Mouse (Mus musculus): Measurements from ENCODE around the gene Ap3b1.

Gene Ap3b1

GRCm38 (mm10) chr13:94375526-94376390 lies 17.0 kb downstream of the Ap3b1 start:
- DNase-seq (ENCODE audit: low read depth, low spot score) = no peak

- DNase-seq (ENCODE audit: low read depth, low spot score) = no peak
Measured at GRCm38 (mm10) chr13:94379006-94379405, 20.2 kb downstream of the Ap3b1 start.

GRCm38 (mm10) chr13:94381427-94381826 lies 22.7 kb downstream of the Ap3b1 start:
- no peak for DNase-seq (ENCODE audit: low read depth, low spot score)

- DNase-seq (ENCODE audit: low read depth, low spot score) = peak; percentile 62
Measured at GRCm38 (mm10) chr13:94381829-94382675, 23.3 kb downstream of the Ap3b1 start.

GRCm38 (mm10) chr13:94384931-94385570 lies 26.3 kb downstream of the Ap3b1 start:
- DNase-seq (ENCODE audit: low read depth, low spot score) = no peak

GRCm38 (mm10) chr13:94388566-94388965 lies 29.8 kb downstream of the Ap3b1 start:
- no peak for DNase-seq (ENCODE audit: low read depth, low spot score)

GRCm38 (mm10) chr13:94389541-94389940 lies 30.8 kb downstream of the Ap3b1 start:
- no peak for DNase-seq (ENCODE audit: low read depth, low spot score)

GRCm38 (mm10) chr13:94392282-94392681 lies 33.5 kb downstream of the Ap3b1 start:
- DNase-seq (ENCODE audit: low read depth, low spot score) = no peak

GRCm38 (mm10) chr13:94394486-94394885 lies 35.7 kb downstream of the Ap3b1 start:
- peak; percentile 37 for DNase-seq (ENCODE audit: low read depth, low spot score)

- DNase-seq (ENCODE audit: low read depth, low spot score) = no peak
Measured at GRCm38 (mm10) chr13:94395763-94396162, 37.0 kb downstream of the Ap3b1 start.

GRCm38 (mm10) chr13:94396392-94396920 lies 37.7 kb downstream of the Ap3b1 start:
- DNase-seq (ENCODE audit: low read depth, low spot score) = no peak

- DNase-seq (ENCODE audit: low read depth, low spot score) = peak; percentile 20
Measured at GRCm38 (mm10) chr13:94398568-94399374, 40.0 kb downstream of the Ap3b1 start.

GRCm38 (mm10) chr13:94400465-94400864 lies 41.7 kb downstream of the Ap3b1 start:
- no peak for DNase-seq (ENCODE audit: low read depth, low spot score)

GRCm38 (mm10) chr13:94423600-94423999 lies 64.8 kb downstream of the Ap3b1 start:
- DNase-seq (ENCODE audit: low read depth, low spot score) = no peak

GRCm38 (mm10) chr13:94429567-94429966 lies 70.8 kb downstream of the Ap3b1 start:
- no peak for DNase-seq (ENCODE audit: low read depth, low spot score)

- peak; percentile 43 for DNase-seq (ENCODE audit: low read depth, low spot score)
Measured at GRCm38 (mm10) chr13:94439386-94439785, 80.6 kb downstream of the Ap3b1 start.

GRCm38 (mm10) chr13:94441199-94441598 lies 82.4 kb downstream of the Ap3b1 start:
- no peak for DNase-seq (ENCODE audit: low read depth, low spot score)

- no peak for DNase-seq (ENCODE audit: low read depth, low spot score)
Measured at GRCm38 (mm10) chr13:94443411-94443810, 84.7 kb downstream of the Ap3b1 start.

- DNase-seq (ENCODE audit: low read depth, low spot score) = no peak
Measured at GRCm38 (mm10) chr13:94445103-94445502, 86.3 kb downstream of the Ap3b1 start.

GRCm38 (mm10) chr13:94447003-94447402 lies 88.2 kb downstream of the Ap3b1 start:
- no peak for DNase-seq (ENCODE audit: low read depth, low spot score)

- DNase-seq (ENCODE audit: low read depth, low spot score) = no peak
Measured at GRCm38 (mm10) chr13:94449593-94449992, 90.8 kb downstream of the Ap3b1 start.
